Comparison of ENCODE assay signal across 19 mouse cellular contexts in the genomic region with DNA sequence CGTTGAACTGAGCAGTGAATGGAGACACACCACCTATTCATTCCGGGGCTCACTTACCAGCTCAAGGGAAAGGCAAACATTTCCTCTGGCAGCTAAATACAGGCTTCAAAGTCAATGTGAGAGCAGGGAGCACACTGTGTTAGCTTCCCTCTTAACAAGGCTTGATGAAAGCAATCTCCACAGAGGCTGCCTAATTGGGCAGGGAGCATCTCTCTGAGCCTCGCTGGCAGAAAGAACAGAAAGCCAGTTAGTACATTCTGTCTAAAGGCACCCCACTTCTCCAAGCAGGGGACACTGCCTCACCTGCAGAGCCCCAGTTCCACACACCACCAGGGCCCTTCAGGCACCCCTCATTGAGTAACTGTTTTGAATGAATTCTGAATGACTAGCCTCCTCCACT.
"Had no signal": no experiment of that assay in that cellular context is flagged by ENCODE, and none has a peak within 500 bp of the region (broad histone marks: within the 10 kb centered on the region; RNA-seq: fewer than 3 reads in every experiment).

No protein-coding gene starts in this region.

- DNase-seq: lung, adult 18-20 months; lung, embryonic 14.5 days; lung, postnatal 10 days; lung, postnatal 4 days; midbrain, embryonic 14.5 days; retina, postnatal 1 day; right cerebral cortex, adult 18-20 months; right cerebral cortex, postnatal 25 days; right cerebral cortex, postnatal 4 days; spleen, adult 18-20 months; thymus, adult 18-20 months; thymus, postnatal 14 days; thymus, postnatal 36 days had no signal

- H3K4me3 ChIP-seq: midbrain, embryonic 10.5 days; midbrain, embryonic 12.5 days; myocyte; neural tube, embryonic 13.5 days; neural tube, embryonic 15.5 days had no signal

- H3K27ac ChIP-seq: midbrain, embryonic 10.5 days; midbrain, embryonic 12.5 days; neural tube, embryonic 13.5 days; neural tube, embryonic 15.5 days had no signal

- H3K4me1 ChIP-seq: midbrain, embryonic 10.5 days; midbrain, embryonic 12.5 days; neural tube, embryonic 13.5 days; neural tube, embryonic 15.5 days had no signal

- H3K36me3 ChIP-seq: midbrain, embryonic 10.5 days; midbrain, embryonic 12.5 days; neural tube, embryonic 13.5 days; neural tube, embryonic 15.5 days had no signal

- H3K27me3 ChIP-seq: midbrain, embryonic 12.5 days; neural tube, embryonic 13.5 days; neural tube, embryonic 15.5 days had no signal

- H3K9ac ChIP-seq: lung, embryonic 14.5 days; midbrain, embryonic 12.5 days; neural tube, embryonic 13.5 days; neural tube, embryonic 15.5 days had no signal

- ATAC-seq: midbrain, embryonic 16.5 days had no signal

- H3K9me3 ChIP-seq: midbrain, embryonic 10.5 days; midbrain, embryonic 12.5 days; neural tube, embryonic 13.5 days; neural tube, embryonic 15.5 days had no signal

- H3K4me2 ChIP-seq: lung, embryonic 14.5 days; midbrain, embryonic 12.5 days; neural tube, embryonic 13.5 days; neural tube, embryonic 15.5 days had no signal
